ENCODE assay signal across 18 mouse cellular contexts in genomic region chr11:3703089-3703992, GRCm38 (mm10). TPM values are rescaled to one million over a fixed set of nuclear protein-coding genes. Genes with fewer than 3 reads are reported as not detected.
DNase-seq lines count a peak whose midpoint lies in the region; ATAC-seq and TF ChIP-seq lines count a peak whose summit lies in the region.
"Had no signal": no experiment of that assay in that cellular context is flagged by ENCODE, and none has a peak within 500 bp of the region (broad histone marks: within the 10 kb centered on the region; RNA-seq: fewer than 3 reads in every experiment).

No protein-coding gene starts in this region.

- no peaks in the 10 kb centered on the region for H3K4me1 ChIP-seq in hindbrain, postnatal 0 days (ENCODE audit: insufficient read depth, low read length)
- no peaks in the 10 kb centered on the region for H3K4me1 ChIP-seq in hindbrain, embryonic 16.5 days (ENCODE audit: control insufficient read depth, insufficient read depth, low read depth, low read length)
- no peaks in the 10 kb centered on the region for H3K4me1 ChIP-seq in lung, postnatal 0 days (ENCODE audit: insufficient read depth, low read depth, low read length)

- no peak overlapping the region for H3K4me3 ChIP-seq in hindbrain, postnatal 0 days (ENCODE audit: low read length)
- H3K4me3 ChIP-seq in hindbrain, embryonic 16.5 days (ENCODE audit: low read length): no peak overlapping the region
- no peak overlapping the region for H3K4me3 ChIP-seq in lung, postnatal 0 days (ENCODE audit: low read depth, low read length)
- H3K4me3 ChIP-seq: forebrain, embryonic 12.5 days; limb, embryonic 15.5 days had no signal

- no peaks in the 10 kb centered on the region for H3K9me3 ChIP-seq in hindbrain, postnatal 0 days (ENCODE audit: low read length)
- H3K9me3 ChIP-seq in hindbrain, embryonic 16.5 days (ENCODE audit: control insufficient read depth, low read length): no peaks in the 10 kb centered on the region
- H3K9me3 ChIP-seq in lung, postnatal 0 days (ENCODE audit: low read length): no peaks in the 10 kb centered on the region
- H3K9me3 ChIP-seq: forebrain, embryonic 12.5 days; limb, embryonic 15.5 days had no signal

- 83% methylated on average over 7 of the region's 7 CpGs for WGBS in hindbrain, postnatal 0 days
- 76% methylated on average over 7 of the region's 7 CpGs for WGBS in hindbrain, embryonic 16.5 days
- WGBS in lung, postnatal 0 days: 57% methylated on average over 7 of the region's 7 CpGs

- no peak overlapping the region for H3K9ac ChIP-seq in hindbrain, postnatal 0 days (replicated peaks; ENCODE audit: low read length)
- H3K9ac ChIP-seq in hindbrain, embryonic 16.5 days (ENCODE audit: low read depth, low read length): no peak overlapping the region
- H3K9ac ChIP-seq in lung, postnatal 0 days (replicated peaks; ENCODE audit: low read depth): no peak overlapping the region
- H3K9ac ChIP-seq: forebrain, embryonic 12.5 days; limb, embryonic 15.5 days; liver, postnatal 0 days had no signal

- no peaks in the 10 kb centered on the region for H3K27me3 ChIP-seq in hindbrain, postnatal 0 days (ENCODE audit: insufficient read depth, low read length)
- H3K27me3 ChIP-seq in hindbrain, embryonic 16.5 days (replicated peaks; ENCODE audit: control insufficient read depth, insufficient read depth, low read length): no peaks in the 10 kb centered on the region
- no peaks in the 10 kb centered on the region for H3K27me3 ChIP-seq in lung, postnatal 0 days (replicated peaks; ENCODE audit: insufficient read depth, low read length)

- DNase-seq in hindbrain, postnatal 0 days (ENCODE audit: low spot score): no peak
- DNase-seq in lung, postnatal 0 days (ENCODE audit: low spot score): peak; percentile 66
- no peak for DNase-seq in lung, postnatal 36 days
- peak; percentile 20 for DNase-seq in R1 (ENCODE audit: low read depth, low spot score)
- no peak for DNase-seq in layer of hippocampus, adult 11-12 months (ENCODE audit: low spot score)
- DNase-seq: cerebellum, adult 2 months; cerebellum, postnatal 36 days; gastrocnemius, postnatal 36 days; heart, postnatal 10 days; liver, postnatal 0 days; right cerebral cortex, adult 18-20 months; thymus, adult 2 months had no signal

- no peak for TF ChIP-seq CTCF in hindbrain, postnatal 0 days (IDR thresholded peaks at IDR 0.05; ENCODE audit: low read depth)
- TF ChIP-seq CTCF in lung, postnatal 0 days (IDR thresholded peaks at IDR 0.05): no peak

- H3K36me3 ChIP-seq in hindbrain, postnatal 0 days (ENCODE audit: insufficient read depth, low read length): no peaks in the 10 kb centered on the region
- 0 out of 2 replicates have a peak, but pooled peaks cover 2% of the 10 kb centered on the region for H3K36me3 ChIP-seq in hindbrain, embryonic 16.5 days (ENCODE audit: control insufficient read depth, insufficient read depth, low read length)
- no peaks in the 10 kb centered on the region for H3K36me3 ChIP-seq in lung, postnatal 0 days (ENCODE audit: insufficient read depth, low read length)
- H3K36me3 ChIP-seq: forebrain, embryonic 12.5 days; limb, embryonic 15.5 days had no signal

- no peak overlapping the region for H3K4me2 ChIP-seq in hindbrain, postnatal 0 days (ENCODE audit: low read depth, low read length)
- H3K4me2 ChIP-seq in hindbrain, embryonic 16.5 days (ENCODE audit: low read length): no peak overlapping the region
- H3K4me2 ChIP-seq in lung, postnatal 0 days (replicated peaks; ENCODE audit: low read depth, low read length): no peak overlapping the region
- H3K4me2 ChIP-seq: forebrain, embryonic 12.5 days; heart, embryonic 11.5 days; limb, embryonic 15.5 days had no signal

- H3K27ac ChIP-seq in hindbrain, postnatal 0 days: no peak overlapping the region
- H3K27ac ChIP-seq in hindbrain, embryonic 16.5 days (ENCODE audit: low read depth, low read length): no peak overlapping the region
- H3K27ac ChIP-seq in lung, postnatal 0 days (ENCODE audit: low read length): peak overlapping the region; percentile 57; the same call in 1 of the 2 replicates
- H3K27ac ChIP-seq: forebrain, embryonic 12.5 days; limb, embryonic 15.5 days had no signal

- no peak for TF ChIP-seq EP300 in lung, postnatal 0 days (IDR thresholded peaks at IDR 0.05)

- ATAC-seq in hindbrain, postnatal 0 days: 0 out of 2 replicates have a peak, but pooled peaks have one; percentile 24
- ATAC-seq in hindbrain, embryonic 16.5 days: no peak
- ATAC-seq in lung, postnatal 0 days: peak; percentile 89
- ATAC-seq in neutrophil, adult 5-6 weeks (ENCODE audit: extremely low read depth, insufficient number of reproducible peaks, low FRiP score, poor library complexity, severe bottlenecking): 0 out of 2 replicates have a peak, but pooled peaks have one; percentile 9
- ATAC-seq: inflammation-experienced regulatory T-cells, adult 6 months; liver, postnatal 0 days had no signal

RNA-seq across cellular contexts. Expression of gene Morc2a, which starts 54.4 kb away (rescaled TPM):
- total RNA-seq in hindbrain, postnatal 0 days (2014; rRNA removed): 34.9 and 36.2 TPM in 2 replicates
- polyA plus RNA-seq in hindbrain, postnatal 0 days (2015; fragmentation: Nextera tagmentation; extraction: Ambion mirVana): 17.1 and 17.7 TPM in 2 replicates
- polyA plus RNA-seq in hindbrain, embryonic 16.5 days (2015; fragmentation: Nextera tagmentation; extraction: Ambion mirVana): 25.9 and 31.0 TPM in 2 replicates
- polyA plus RNA-seq in lung, postnatal 0 days (2015; fragmentation: Nextera tagmentation; extraction: Ambion mirVana): 9.9 and 10.2 TPM in 2 replicates
- 29.5 and 30.0 TPM in 2 replicates for total RNA-seq in neutrophil, adult 5-6 weeks (2017)

Comparison
In these comparisons a context has a peak if more than half of its experiments do, and no peak if none do; other contexts are left out.
1. DNase-seq: peak in lung, postnatal 0 days (single experiment) and R1 (single experiment); none in hindbrain, postnatal 0 days (single experiment), lung, postnatal 36 days (single experiment) and layer of hippocampus, adult 11-12 months (single experiment).